Mouse (Mus musculus) thymus, adult 2 months (tissue): ENCODE data around the gene Set.

ENCODE experiments used
- CTCF ChIP-seq: fragments of 200-500 bp; IDR thresholded peaks from 2 replicates; pipeline ENCODE4 v1.5.1; 2012; ENCODE audit warnings: mild to moderate bottlenecking, control low read depth, low read length, moderate library complexity, borderline replicate concordance; ENCODE audit not compliant: control insufficient read depth, poor library complexity, insufficient read depth; ENCODE audit errors: extremely low read depth
- POLR2A ChIP-seq: fragments of 200-500 bp; IDR thresholded peaks from 2 replicates; pipeline ENCODE4 v1.6.1; 2012; ENCODE audit warnings: mild to moderate bottlenecking, low read length, control low read depth, moderate library complexity; ENCODE audit not compliant: control insufficient read depth, poor library complexity, insufficient read depth; ENCODE audit errors: extremely low read depth

DNA sequence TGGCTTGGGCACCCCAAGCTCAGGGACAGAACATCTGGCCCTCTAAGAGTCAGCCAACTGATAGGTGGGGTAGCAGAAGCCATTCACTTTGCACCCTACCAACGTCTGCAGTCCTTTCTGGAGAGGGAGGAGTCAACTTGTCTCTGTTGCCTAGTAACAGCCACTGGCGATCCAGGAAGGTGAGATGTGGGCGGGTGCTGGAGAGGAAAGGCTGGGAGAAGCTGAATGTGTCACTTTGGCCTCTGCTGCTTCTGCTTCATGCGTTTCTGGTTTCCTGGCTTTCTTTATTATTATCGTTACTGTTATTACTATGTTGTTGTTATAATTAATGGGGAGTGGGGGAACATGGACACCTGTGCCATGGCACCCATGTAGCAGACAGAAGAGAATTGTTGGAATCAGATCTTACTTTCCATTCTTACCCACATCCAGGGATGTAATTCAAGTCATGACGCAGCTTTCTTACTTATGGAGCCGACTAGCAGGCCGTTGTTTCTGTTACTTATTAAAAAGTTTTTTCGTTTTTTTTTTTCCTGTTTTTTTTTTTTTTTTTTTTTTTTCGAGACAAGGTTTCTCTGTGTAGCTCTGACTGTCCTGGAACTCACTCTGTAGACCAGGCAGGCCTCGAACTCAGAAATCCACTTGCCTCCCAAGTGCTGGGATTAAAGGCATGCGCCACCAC is at the start of gene Set:
- TF ChIP-seq CTCF: no peak
- TF ChIP-seq POLR2A: no peak
